Mouse (Mus musculus) liver, postnatal 0 days (tissue): Measurements from ENCODE around the gene Atxn10.

Source experiments
- CTCF ChIP-seq: sonication (generic); IDR thresholded peaks from 2 replicates; pipeline ENCODE4 v1.5.1; 2016; ENCODE audit warnings: antibody characterized with exemption, low read depth
- EP300 ChIP-seq: IDR thresholded peaks from 2 replicates; pipeline ENCODE4 v1.6.1; 2016; ENCODE audit warnings: antibody characterized with exemption, low read depth, mild to moderate bottlenecking

GRCm38 (mm10) chr15:85469401-85469800 is 133.4 kb downstream of the Atxn10 start:
- TF ChIP-seq CTCF: no peak
- TF ChIP-seq EP300: no peak
